Mouse (Mus musculus): ENCODE data around the gene Upk1a. TPM values are rescaled to one million over a fixed set of nuclear protein-coding genes. Genes with fewer than 3 reads are reported as not detected.

Upk1a gene
- polyA plus RNA-seq, 1 experiment from 2014 or later, result 0.37 TPM

GRCm38 (mm10) chr7:30553810-30554584 lies 58.6 kb downstream of the Upk1a start:
- no peak overlapping the region for H3K27ac ChIP-seq
- no peaks in the 10 kb centered on the region for H3K9me3 ChIP-seq
- peaks cover 23% of the 10 kb centered on the region for H3K4me1 ChIP-seq
- no peaks in the 10 kb centered on the region for H3K27me3 ChIP-seq
- H3K9ac ChIP-seq, result no peak overlapping the region; the same call in 1 of the 2 replicates
- 84% methylated on average over 22 of the region's 22 CpGs for WGBS
- H3K36me3 ChIP-seq, result peaks cover 32% of the 10 kb centered on the region
- H3K4me2 ChIP-seq (replicated peaks), result peak overlapping the region; percentile 88
- no peak for ATAC-seq (ENCODE audit: insufficient number of reproducible peaks, insufficient read depth, low FRiP score, low TSS enrichment)
- H3K4me3 ChIP-seq, result peak overlapping the region; percentile 66; the same call in 1 of the 2 replicates

Small RNA genes lying within 50 kb of the gene (microRNA-seq; reads per million reads assigned to microRNA genes)
- gene Mir3569, result 0.54 reads per million

Other genes with a start within 250 kb of the Upk1a start
- 16.7 and 18.7 TPM in 2 replicates for gene Tyrobp, start 199.1 kb downstream of the Upk1a start, polyA plus RNA-seq (2016; fragmentation: Nextera tagmentation; extraction: Ambion mirVana)
- 0.70 and 0.98 TPM in 2 replicates for gene Hcst, start 193.0 kb downstream of the Upk1a start, polyA plus RNA-seq (2016; fragmentation: Nextera tagmentation; extraction: Ambion mirVana)
- gene Nfkbid, start 191.1 kb downstream of the Upk1a start, polyA plus RNA-seq (2016; fragmentation: Nextera tagmentation; extraction: Ambion mirVana), result 2.1 and 2.9 TPM in 2 replicates
- gene Aplp1, start 167.3 kb downstream of the Upk1a start, polyA plus RNA-seq (2016; fragmentation: Nextera tagmentation; extraction: Ambion mirVana), result 66.5 and 74.7 TPM in 2 replicates
- gene Kirrel2, start 155.2 kb downstream of the Upk1a start, polyA plus RNA-seq (2016; fragmentation: Nextera tagmentation; extraction: Ambion mirVana), result 0.46 and 0.52 TPM in 2 replicates
- 0.10 and 0.29 TPM in 2 replicates for gene Nphs1, start 154.5 kb downstream of the Upk1a start, polyA plus RNA-seq (2016; fragmentation: Nextera tagmentation; extraction: Ambion mirVana)
- not detected in 2 replicates for gene Prodh2, start 119.2 kb downstream of the Upk1a start, polyA plus RNA-seq (2016; fragmentation: Nextera tagmentation; extraction: Ambion mirVana)
- gene Arhgap33, start 77.8 kb downstream of the Upk1a start, polyA plus RNA-seq (2016; fragmentation: Nextera tagmentation; extraction: Ambion mirVana), result 20.0 and 26.5 TPM in 2 replicates
- gene Hspb6, start 60.7 kb downstream of the Upk1a start, polyA plus RNA-seq (2016; fragmentation: Nextera tagmentation; extraction: Ambion mirVana), result 8.5 and 9.2 TPM in 2 replicates
- gene Proser3, start 60.5 kb downstream of the Upk1a start, polyA plus RNA-seq (2016; fragmentation: Nextera tagmentation; extraction: Ambion mirVana), result 15.6 and 16.0 TPM in 2 replicates
- 44.7 and 49.1 TPM in 2 replicates for gene Lin37, start 53.0 kb downstream of the Upk1a start, polyA plus RNA-seq (2016; fragmentation: Nextera tagmentation; extraction: Ambion mirVana)
- 94.1 TPM in 2 replicates for gene U2af1l4, start 49.5 kb downstream of the Upk1a start, polyA plus RNA-seq (2016; fragmentation: Nextera tagmentation; extraction: Ambion mirVana)
- gene Gm49396, start 49.5 kb downstream of the Upk1a start, polyA plus RNA-seq (2016; fragmentation: Nextera tagmentation; extraction: Ambion mirVana), result 16.5 and 17.4 TPM in 2 replicates
- 132 and 138 TPM in 2 replicates for gene Psenen, start 49.2 kb downstream of the Upk1a start, polyA plus RNA-seq (2016; fragmentation: Nextera tagmentation; extraction: Ambion mirVana)
- 4.1 and 5.5 TPM in 2 replicates for gene Igflr1, start 47.4 kb downstream of the Upk1a start, polyA plus RNA-seq (2016; fragmentation: Nextera tagmentation; extraction: Ambion mirVana)
- gene Kmt2b, start 24.1 kb downstream of the Upk1a start, polyA plus RNA-seq (2016; fragmentation: Nextera tagmentation; extraction: Ambion mirVana), result 11.6 and 12.6 TPM in 2 replicates
- gene Zbtb32, start 13.9 kb downstream of the Upk1a start, polyA plus RNA-seq (2016; fragmentation: Nextera tagmentation; extraction: Ambion mirVana), result 0.17 and 0.19 TPM in 2 replicates
- 761 and 784 TPM in 2 replicates for gene Cox6b1, start 13.3 kb upstream of the Upk1a start, polyA plus RNA-seq (2016; fragmentation: Nextera tagmentation; extraction: Ambion mirVana)
- gene Etv2, start 23.0 kb upstream of the Upk1a start, polyA plus RNA-seq (2016; fragmentation: Nextera tagmentation; extraction: Ambion mirVana), result not detected in 2 replicates
- gene Rbm42, start 37.5 kb upstream of the Upk1a start, polyA plus RNA-seq (2016; fragmentation: Nextera tagmentation; extraction: Ambion mirVana), result 151 and 154 TPM in 2 replicates
- 54.8 and 59.3 TPM in 2 replicates for gene Haus5, start 52.1 kb upstream of the Upk1a start, polyA plus RNA-seq (2016; fragmentation: Nextera tagmentation; extraction: Ambion mirVana)
- not detected in 2 replicates for gene Pmis2, start 58.8 kb upstream of the Upk1a start, polyA plus RNA-seq (2016; fragmentation: Nextera tagmentation; extraction: Ambion mirVana)
- not detected in 2 replicates for gene 2200002J24Rik, start 86.1 kb upstream of the Upk1a start, polyA plus RNA-seq (2016; fragmentation: Nextera tagmentation; extraction: Ambion mirVana)
- 0.50 and 0.96 TPM in 2 replicates for gene Atp4a, start 99.4 kb upstream of the Upk1a start, polyA plus RNA-seq (2016; fragmentation: Nextera tagmentation; extraction: Ambion mirVana)
- gene Tmem147, start 116.7 kb upstream of the Upk1a start, polyA plus RNA-seq (2016; fragmentation: Nextera tagmentation; extraction: Ambion mirVana), result 156 and 166 TPM in 2 replicates
- 0.62 and 0.97 TPM in 2 replicates for gene Gapdhs, start 130.8 kb upstream of the Upk1a start, polyA plus RNA-seq (2016; fragmentation: Nextera tagmentation; extraction: Ambion mirVana)
- gene Sbsn, start 138.6 kb upstream of the Upk1a start, polyA plus RNA-seq (2016; fragmentation: Nextera tagmentation; extraction: Ambion mirVana), result 1.1 and 1.3 TPM in 2 replicates
- gene Dmkn, start 150.9 kb upstream of the Upk1a start, polyA plus RNA-seq (2016; fragmentation: Nextera tagmentation; extraction: Ambion mirVana), result 0.32 TPM in 1 of 2 replicates, not detected in the other
- 1.0 and 1.1 TPM in 2 replicates for gene Krtdap, start 175.0 kb upstream of the Upk1a start, polyA plus RNA-seq (2016; fragmentation: Nextera tagmentation; extraction: Ambion mirVana)
- 0.24 TPM in 1 of 2 replicates, not detected in the other for gene Ffar2, start 210.9 kb upstream of the Upk1a start, polyA plus RNA-seq (2016; fragmentation: Nextera tagmentation; extraction: Ambion mirVana)
- gene Ffar3, start 243.3 kb upstream of the Upk1a start, polyA plus RNA-seq (2016; fragmentation: Nextera tagmentation; extraction: Ambion mirVana), result 0.13 TPM in 1 of 2 replicates, not detected in the other
- not detected in 2 replicates for gene Ffar1, start 248.7 kb upstream of the Upk1a start, polyA plus RNA-seq (2016; fragmentation: Nextera tagmentation; extraction: Ambion mirVana)